Mouse (Mus musculus) neutrophil, adult 5-6 weeks (primary cell): ENCODE measurements at regions not wholly inside any gene's neighbourhood (a gene's known extent, or its start where the extent isn't known, plus 50 kb on each side); places are given as distances from the start of the nearest gene placed in this dataset.

Source experiments
- ATAC-seq: fragments of 151-379, 151-347 bp; 2 replicates; pipeline ENCODE4 v1.8.0; 2017; ENCODE audit warnings: mild to moderate bottlenecking, moderate TSS enrichment; ENCODE audit not compliant: insufficient number of reproducible peaks, poor library complexity, low FRiP score, severe bottlenecking; ENCODE audit errors: extremely low read depth

DNA sequence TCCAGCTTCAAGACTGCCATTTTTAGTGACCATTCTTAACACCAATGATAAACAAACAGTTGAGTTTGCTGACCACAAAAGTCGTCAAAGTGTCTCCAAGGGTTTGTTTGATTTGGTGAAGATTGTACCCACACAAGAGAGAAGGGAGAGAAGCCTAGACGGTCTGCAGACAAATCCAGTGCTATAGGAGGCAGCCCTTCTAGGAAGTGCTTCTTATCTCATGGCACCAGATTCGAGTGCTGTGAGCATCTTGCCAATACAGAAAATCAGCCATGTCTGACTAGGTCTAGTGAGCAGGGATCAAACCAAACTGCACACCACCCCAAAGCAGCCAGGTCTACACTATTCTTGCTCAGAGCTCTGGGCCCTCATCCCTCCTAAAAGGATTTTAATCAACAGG is 416.4 kb downstream of the Fut8 start:
- ATAC-seq, result no peak

DNA sequence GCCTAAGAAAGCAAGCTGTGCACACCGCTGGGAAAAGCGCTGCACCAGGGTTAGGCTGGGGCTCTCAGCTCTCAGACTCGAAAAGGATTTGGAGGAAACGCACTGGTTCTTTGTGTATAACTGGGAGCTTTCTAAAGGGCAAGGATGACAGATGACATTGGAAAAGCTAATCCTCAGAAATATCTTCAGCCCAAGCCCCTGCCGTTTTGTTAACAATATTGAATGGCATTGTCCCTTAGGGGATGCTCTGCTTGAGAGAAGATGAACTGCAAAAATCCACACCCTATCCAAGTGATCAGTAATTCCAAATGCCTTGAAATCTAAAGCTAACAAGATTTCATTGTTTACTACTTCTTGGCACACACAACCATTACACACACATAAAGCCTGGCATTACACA is 419.1 kb downstream of the Fut8 start:
- no peak for ATAC-seq

DNA sequence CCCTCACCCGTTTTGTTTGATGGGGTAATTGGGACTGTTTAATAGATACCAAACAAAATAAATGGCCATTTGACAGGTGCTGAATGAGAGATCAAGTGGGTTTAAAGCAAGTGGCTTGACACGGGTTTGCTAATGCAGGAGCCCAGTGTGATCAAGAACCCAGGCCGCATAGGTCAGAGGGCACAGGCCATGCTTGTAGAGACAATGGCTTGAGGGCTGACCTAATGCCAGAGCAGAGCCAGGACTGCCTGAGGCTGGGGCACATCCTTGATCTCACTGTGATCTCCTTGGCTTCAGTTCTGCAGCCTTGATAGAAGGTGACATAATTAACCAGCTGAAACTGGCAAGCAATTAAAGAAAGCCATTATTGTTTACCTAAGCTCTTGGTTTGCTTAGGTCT is 420.0 kb downstream of the Fut8 start:
- no peak for ATAC-seq

DNA sequence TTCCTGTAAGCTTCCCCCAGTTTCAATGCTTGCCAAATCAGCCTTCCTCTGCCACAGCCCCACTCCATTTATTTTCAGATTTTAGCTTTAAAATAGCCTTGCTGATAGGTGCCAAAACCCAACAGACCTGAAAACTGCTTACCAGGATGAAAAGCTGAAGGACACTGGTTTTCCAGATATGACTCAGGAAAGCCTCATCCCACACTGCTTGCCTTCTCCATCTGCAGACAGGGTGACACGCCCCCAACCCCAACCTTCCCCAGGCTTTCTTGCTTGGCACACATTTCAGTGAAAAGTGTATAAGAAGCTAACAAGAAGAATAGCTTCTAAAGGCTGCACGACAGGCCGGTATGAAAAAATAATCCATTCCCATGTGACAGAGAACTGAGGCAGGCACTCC is 425.3 kb downstream of the Fut8 start:
- no peak for ATAC-seq

DNA sequence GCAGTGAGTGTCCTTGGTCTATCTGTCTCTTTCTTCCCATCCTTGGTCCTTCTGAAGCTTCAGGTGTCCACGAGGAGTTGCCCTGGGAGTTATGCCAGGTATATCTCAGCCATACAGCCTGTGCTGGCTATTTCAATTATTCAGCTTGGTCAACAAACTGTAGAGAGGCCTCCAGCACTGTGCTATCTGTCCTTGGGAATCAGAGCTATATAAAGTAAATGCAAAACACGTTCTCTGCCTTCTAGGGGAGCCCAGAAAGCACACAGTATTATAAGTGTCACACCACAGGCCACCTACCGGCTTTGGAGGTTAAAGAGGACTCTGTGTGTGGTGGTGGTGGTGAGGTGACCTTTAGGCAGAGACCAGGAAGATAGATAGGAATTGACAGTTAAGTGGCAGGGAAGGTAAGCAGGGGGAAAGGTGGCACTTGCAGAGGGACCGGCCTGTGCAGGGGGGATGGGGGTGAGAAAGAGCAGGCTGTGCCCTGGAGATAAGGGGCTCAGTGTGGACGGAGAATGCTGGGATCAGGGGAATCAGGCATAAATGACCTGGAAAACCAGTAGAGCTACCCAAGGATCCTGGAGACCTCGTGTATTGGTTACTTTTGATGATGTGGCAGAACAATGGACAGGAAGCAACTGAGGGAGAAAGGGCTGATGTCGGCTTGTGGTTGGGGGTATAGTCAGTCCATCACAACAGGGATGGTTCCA is 425.9 kb downstream of the Fut8 start:
- no peak for ATAC-seq

DNA sequence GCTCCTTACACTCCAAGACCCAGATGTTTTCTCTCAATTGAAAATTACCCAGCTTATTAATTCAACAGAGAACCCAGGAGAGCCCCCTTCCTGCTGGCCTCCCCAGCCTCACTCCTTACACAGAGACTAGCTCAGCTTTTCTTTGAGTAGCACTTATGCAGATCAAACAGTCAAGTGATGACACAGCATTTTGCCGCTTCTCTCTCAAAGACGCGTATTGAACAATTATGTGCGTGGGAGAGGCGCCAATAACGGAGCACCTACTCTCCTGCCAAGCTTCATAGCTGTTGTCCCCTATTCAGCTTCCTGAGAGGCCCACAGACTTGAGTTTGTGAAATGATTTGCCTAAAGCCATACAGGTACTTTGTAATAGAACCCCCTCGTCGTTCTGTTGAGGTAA is 428.5 kb downstream of the Fut8 start:
- ATAC-seq, result no peak

DNA sequence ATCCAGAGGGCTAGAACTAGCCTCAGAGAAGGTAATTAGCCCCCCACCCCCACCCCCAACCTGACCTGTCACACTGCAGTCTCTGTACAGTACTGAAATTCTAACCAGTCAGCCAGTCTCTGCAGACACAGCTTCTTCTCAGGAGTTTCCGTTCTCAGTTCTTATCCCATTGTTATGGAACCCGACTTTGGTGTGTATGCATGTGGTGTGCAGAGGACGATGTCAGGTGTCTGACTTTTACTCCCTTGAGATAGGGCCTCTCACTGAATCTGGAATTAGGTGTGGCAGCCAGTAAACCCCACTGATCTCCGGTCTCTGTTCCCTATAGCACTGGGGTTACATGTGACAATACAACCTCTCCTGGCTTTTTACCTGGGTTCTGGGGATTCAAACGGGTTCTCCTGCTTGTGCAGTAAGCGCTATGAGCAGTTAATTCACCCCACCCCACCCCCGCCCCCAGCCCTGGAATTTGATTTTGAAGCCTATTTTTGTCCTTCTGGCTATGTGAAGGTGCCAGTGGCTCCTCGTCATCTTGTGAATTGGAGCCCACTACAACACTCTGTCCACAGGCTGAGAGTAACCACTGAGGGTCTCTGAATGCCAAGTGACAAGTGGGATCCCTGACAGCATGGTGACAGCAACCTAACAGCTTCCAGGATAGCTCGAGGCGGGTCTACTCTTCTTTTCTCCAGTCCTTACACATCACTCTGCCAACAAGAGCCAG is 429.4 kb downstream of the Fut8 start:
- ATAC-seq, result no peak

DNA sequence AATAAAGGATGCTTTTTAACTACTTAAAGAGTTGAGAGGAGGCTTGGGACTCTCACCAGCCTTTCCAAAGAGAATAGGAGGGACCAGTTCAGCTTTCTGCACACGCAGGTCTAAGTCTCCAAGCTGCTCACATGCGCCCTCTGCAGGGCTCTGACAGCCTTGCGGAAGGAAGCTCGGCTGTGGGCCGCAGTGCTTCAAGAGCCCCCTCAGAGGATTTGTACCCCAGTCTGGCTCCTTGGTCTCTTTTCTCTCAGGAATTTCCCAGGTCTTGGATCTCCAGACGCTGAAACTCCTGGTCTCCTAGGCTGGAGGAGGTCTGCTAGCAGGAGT is 429.9 kb downstream of the Fut8 start:
- peak; percentile 62 for ATAC-seq

DNA sequence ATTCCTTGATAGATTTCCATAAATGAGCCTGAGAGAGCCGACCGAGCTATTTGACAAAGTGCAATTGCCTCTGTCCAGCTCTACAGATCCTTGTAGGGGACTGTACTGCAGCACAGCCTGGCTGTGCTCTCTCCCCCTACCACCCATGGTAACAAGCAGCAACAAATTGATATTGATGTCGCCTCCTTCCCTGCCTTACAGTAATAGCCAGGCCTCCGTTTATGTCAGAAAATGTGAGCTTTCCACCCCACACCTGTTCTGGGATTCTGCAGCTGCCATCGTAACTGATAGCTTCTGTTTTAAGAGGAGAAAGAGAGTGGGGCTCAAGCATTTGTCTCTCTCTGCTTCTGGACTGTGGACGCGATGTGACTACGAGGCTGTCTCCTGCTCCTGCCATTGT is 432.6 kb downstream of the Fut8 start:
- ATAC-seq, result no peak

DNA sequence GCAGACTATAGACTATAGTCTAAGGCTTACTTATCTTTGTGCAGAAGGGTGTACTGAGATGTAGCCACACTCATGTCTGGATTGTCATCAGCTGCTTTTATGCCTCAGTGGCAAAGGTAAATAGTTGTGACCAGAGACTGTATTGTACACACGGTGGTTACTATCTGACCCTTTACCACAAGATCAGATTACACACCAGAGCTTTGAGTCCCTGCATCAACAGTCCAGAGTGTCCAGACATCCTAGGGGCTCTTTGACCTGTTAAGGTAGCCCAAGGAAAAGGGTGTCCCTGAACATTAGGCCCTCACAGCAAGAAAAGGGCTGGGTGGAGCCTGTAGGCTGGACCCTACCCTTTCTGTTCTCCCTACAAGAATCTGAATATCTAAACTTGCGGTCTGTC is 436.4 kb downstream of the Fut8 start:
- no peak for ATAC-seq

DNA sequence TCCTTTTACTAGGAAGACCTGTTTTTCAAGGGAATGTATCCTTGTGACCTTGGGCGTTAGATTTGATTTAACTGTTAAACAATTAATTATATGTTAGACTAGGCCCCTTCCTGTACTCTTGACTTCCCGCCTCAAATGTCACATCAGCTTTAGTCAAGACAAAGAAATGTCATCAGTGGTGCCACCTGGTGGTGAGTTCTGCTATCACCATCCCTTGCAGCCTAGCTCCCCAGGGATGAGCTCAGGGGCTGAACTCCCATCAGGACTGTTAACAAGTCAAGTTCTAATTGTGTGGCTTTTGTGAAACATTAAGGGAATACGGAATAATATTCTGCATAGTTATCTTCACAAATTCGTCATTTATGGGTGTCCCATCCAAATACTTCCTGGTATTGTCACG is 436.8 kb downstream of the Fut8 start:
- peak; percentile 53; the same call in 1 of the 2 replicates for ATAC-seq

DNA sequence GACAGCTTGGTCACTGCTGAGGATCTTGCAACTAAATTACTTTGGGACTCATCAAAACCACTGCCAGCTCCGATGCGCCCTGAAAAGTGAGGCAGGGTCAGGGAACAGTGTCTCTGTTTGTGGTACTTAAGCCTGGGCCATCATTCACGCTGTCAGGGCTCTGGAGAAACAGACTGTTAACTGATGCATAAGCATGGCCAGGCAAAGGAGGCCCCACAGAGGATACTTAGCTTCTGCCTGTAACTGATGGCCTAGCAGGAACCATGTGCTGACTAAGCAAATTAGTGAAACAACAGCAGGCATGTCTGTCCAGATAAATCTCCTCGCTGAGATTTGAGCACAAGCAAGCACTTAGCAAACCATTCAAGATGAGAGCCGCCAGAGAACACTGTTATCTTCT is 440.1 kb downstream of the Fut8 start:
- no peak for ATAC-seq

DNA sequence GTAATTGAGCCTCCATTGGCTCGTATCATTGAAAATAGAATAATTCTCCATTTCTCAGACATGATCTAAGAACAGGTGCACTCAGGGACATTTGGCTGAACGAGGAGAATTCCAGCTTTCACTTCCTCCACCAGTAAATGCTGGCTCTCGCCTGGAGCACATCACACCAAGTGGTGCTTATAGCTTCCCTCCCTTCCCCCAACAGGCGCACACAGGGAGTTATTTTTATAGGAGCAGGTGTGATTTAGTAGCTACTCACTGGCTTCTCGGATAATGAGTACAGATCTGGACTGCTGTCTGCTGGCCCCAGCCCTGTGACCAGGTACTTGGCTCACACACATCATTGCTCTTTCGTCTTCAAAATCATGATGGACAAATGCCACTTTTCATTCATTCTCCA is 456.2 kb downstream of the Fut8 start:
- ATAC-seq, result no peak

DNA sequence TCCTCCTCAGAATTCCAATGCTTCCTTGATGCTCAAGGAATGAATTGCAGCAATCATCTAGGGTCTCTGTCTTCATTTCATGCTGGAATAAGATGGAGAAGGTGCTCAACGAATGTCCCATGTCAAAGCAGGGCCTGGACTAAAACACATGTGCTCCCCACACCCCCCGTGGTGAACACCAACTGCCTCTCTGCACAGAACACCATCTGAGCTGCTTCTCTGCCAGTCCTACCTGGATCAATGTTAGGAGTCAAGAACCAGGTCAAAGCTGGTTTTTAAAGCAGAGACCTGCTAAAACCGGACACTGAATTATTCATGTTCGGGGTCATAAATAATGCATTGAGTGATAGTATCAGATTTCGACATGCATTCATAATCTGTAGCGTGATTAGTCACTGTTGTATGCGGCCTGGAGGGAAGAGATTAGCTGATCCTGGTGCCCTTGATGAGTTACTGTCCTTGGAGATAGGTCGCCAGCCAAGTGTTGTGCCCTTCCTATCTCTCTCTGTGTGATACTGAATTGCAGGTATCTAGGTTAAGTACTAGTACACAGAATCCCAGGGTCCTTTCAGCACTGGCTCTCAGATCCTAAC is 458.2 kb downstream of the Fut8 start:
- no peak for ATAC-seq

DNA sequence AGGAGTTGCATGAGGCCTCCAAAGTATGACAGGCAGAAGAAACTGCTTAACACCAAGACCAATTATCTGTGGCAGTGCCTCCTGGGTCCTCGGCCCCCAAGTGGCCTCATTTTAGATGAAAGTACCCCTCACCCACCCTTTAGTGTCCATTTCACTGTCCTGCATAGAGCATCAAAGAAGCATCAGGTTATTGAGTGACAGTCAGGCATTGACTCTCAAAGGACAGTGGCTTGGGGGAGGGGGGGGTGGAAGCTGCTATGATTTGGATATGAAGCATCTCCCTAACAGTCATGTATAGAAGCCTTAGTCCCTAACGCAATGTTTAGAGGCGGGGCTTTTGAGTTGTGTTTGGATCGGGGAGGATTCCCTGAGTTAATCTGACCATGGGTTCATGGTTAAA is 458.7 kb downstream of the Fut8 start:
- ATAC-seq, result no peak

DNA sequence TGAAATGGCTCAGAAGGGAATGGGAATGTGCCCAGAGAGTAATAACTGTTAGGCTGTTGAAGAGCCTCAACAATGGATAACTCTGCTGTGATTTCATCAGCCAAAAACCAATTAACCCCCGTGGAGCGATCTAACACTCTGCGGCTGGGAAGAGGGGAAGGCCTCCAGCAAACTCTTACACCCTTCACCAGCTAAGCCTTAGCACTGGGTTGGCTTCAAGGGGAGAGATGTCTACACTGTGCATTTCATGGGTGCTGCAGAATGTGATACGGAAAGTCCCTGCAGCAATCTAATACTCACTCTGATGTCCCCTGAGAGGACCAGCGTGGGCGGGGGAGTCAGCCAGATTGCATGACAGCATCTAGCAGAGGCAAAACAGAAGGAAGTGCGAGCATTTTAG is 460.2 kb downstream of the Fut8 start:
- ATAC-seq, result no peak

DNA sequence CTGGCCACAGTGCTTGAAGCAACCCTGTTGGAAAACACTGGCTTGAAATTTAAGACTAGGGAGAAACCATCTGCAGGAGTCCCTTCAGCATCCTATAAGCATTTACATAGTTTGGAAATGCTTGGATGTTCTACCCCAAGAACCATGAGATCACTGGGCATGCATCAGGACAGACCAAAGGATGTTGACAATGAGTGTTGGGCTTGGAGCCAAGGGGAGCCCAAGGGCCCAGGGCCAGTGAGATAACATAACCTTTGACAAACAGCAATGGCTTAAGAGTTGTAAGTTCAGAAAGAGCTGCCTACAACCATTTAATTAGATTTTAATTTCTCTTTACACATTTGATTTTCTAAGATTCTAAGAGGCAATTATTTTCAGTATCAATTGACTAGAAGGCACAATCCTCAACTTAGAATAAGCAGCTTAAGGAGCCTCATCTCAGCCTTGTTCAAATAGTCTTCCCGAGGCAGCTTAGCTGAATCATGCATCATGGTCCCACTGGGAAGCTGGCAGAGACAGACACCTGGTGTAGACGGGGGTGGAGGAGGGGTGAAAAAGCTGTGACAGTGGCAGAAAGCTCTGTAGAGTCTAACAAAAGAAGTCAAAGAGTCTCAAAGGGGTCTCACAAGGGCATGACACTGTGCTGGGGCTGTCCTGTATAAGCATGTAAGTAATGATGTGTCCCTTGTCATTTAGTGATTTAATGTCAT is 462.1 kb downstream of the Fut8 start:
- no peak for ATAC-seq

DNA sequence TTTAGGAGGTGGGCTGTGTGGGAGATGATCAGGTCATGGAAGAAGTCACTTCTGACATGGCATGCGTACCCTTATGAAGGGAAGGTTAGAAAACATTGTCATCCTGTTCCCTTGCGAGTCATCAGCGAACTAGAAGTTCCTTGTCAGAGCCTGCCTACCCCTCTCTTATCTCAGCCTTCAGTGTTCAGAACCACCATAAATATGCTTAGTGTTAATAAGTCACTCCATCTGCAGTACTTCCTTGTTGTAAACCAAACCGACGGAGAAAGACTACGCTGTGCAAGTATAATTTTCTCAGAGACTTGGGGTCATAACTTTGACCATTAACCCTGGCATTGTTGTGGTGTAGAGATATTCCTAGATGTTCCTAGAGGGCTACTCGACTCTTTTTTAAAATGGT is 477.6 kb downstream of the Fut8 start:
- no peak for ATAC-seq

DNA sequence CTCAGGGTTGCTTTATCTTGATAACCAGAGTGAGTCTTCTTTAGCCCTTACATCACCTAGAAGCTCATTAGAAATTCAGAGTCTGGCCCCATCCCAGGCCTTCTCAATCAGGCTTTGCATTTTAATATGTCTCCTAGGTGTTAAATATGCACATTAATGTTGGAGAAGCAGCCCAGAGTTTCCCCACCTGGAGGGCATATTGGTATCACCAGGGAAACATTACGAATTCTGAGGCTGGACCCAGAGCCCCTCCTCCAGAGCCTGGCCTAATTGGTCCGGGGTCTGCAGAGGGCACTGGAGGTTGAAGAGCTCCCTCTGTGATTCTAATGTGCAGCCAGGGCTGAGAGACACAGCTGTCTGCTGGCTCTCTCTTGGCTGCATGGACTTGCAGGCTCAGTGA is 478.1 kb downstream of the Fut8 start:
- no peak for ATAC-seq

DNA sequence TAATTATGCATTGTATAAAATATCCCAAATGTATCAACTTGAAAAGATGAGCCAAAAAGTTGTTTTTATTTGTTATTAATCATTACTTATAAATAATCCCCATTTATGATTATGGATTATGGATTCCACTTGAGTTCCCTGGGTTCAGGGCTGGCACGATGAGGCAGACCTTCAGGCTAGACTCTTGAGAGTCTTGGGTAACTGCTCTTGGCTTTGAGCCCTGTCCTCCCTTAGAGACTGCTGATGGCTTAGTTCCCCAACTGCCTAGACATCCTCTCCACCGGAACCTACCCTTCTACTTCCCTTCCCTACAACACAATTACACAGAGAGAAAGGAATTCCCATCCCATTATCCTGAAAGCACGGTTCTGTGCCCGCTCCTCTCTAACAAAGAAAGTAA is 466.3 kb upstream of the Gm6657 start:
- no peak for ATAC-seq
